Mouse (Mus musculus) kidney, adult 2 months (tissue): ENCODE measurements at regions not wholly inside any gene's neighbourhood (a gene's known extent, or its start where the extent isn't known, plus 50 kb on each side); places are given as distances from the start of the nearest gene placed in this dataset.

Experiments
- CTCF ChIP-seq: fragments of 200-500 bp; conservative IDR thresholded peaks from 2 replicates; pipeline ENCODE4 v1.5.1; 2011; ENCODE audit warnings: low read depth, mild to moderate bottlenecking, control low read depth, low read length, moderate library complexity, mixed read lengths; ENCODE audit not compliant: insufficient read depth, insufficient read length
- POLR2A ChIP-seq: fragments of 200-500 bp; IDR thresholded peaks from one replicate; pipeline ENCODE4 v1.6.1; 2011; ENCODE audit warnings: low read depth, low read length, control low read depth

DNA sequence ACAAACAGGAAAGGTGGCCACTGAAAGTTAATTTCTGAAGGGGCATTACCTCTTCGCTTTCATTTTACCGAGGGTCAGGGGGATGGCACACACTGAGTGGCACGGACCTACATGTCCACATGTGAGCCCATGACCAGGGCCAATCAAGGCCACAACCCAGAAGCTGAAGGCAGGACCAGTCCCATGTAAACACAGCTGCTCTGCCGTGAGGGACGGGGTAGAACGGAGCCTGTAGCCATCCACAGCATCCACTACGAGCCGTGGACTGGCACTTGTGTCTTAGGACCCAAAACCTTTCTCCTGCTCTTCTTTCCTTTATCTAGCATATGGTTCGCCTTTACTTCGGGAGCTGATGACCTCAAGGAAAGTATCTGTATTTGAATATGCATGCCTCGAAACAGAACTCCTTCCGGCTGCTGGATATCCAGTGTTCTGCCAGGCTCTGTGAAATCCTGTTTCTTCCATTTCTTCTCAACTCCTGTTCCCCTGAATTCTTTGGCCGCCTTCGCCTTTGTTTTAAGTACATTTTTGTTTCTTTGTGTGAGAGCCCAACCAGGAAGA is 101.9 kb upstream of the Klf3 start:
- TF ChIP-seq CTCF (no peak), POLR2A (no peak)
